Mouse (Mus musculus) midbrain, embryonic 11.5 days (tissue): ENCODE measurements around the gene Gcnt2. TPM values are rescaled to one million over a fixed set of nuclear protein-coding genes. Genes with fewer than 3 reads are reported as not detected.
A peak's percentile ranks its signal among the peaks of the same experiment; 100 is the strongest.
"Not testable (repeated sequence)": the region's sequence is repeated elsewhere in the genome, so short reads cannot be mapped to it uniquely, and the experiment has no call there.

Experiments
- ATAC-seq: fragments of 200-750 bp; cut with Nextera tagmentation; 2 replicates; pipeline ENCODE4 v1.8.0; 2017; ENCODE audit warnings: moderate TSS enrichment, moderate library complexity; ENCODE audit not compliant: low FRiP score
- DNase-seq: peaks from one replicate; pipeline ENCODE4 v3.0.0; 2015; ENCODE audit warnings: low spot score; ENCODE audit errors: missing footprints
- H3K27ac ChIP-seq: fragments of 300-500 bp; sonication (generic); 2 replicates; pipeline ENCODE4 v1.5.1; 2014; ENCODE audit warnings: low read depth, low read length
- H3K27me3 ChIP-seq: fragments of 300-500 bp; sonication (generic); 2 replicates; pipeline ENCODE4 v1.6.1; 2014; ENCODE audit warnings: mild to moderate bottlenecking, low read length, moderate library complexity, mixed read lengths; ENCODE audit not compliant: control insufficient read depth, insufficient read depth
- H3K36me3 ChIP-seq: fragments of 300-500 bp; sonication (generic); 2 replicates; pipeline ENCODE4 v1.6.1; 2014; ENCODE audit warnings: mild to moderate bottlenecking, low read length, moderate library complexity, mixed read lengths; ENCODE audit not compliant: control insufficient read depth, insufficient read depth
- H3K4me1 ChIP-seq: fragments of 300-500 bp; sonication (generic); 2 replicates; pipeline ENCODE4 v1.6.1; 2014; ENCODE audit warnings: low read length; ENCODE audit not compliant: control insufficient read depth, insufficient read depth
- H3K4me2 ChIP-seq: fragments of 300-500 bp; sonication (generic); 2 replicates; pipeline ENCODE4 v1.6.1; 2014; ENCODE audit warnings: mild to moderate bottlenecking, moderate library complexity
- H3K4me3 ChIP-seq: fragments of 300-500 bp; sonication (generic); 2 replicates; pipeline ENCODE4 v1.5.1; 2014; ENCODE audit warnings: low read depth, low read length
- H3K9ac ChIP-seq: fragments of 300-500 bp; sonication (generic); 2 replicates; pipeline ENCODE4 v1.6.1; 2014; ENCODE audit warnings: low read length
- H3K9me3 ChIP-seq: fragments of 300-500 bp; sonication (generic); 2 replicates; pipeline ENCODE4 v1.6.1; 2016; ENCODE audit warnings: low read length; ENCODE audit not compliant: control insufficient read depth
- WGBS: fragments of 180-500 bp; shearing (Covaris S2); extraction: QIAGEN DNeasy Blood & Tissue Kit; methylation state at CpG from one replicate; pipeline ENCODE4 v1.1.7; 2014; 5-methylcytosine and 5-hydroxymethylcytosine counted together
- polyA plus RNA-seq: library from polyadenylated mRNA; unstranded; fragments of >200 nt; fragmentation: Nextera tagmentation; extraction: Ambion mirVana; gene quantifications from 2 replicates; pipeline ENCODE4 v1.2.1, GENCODE M21; 2014

The Gcnt2 gene
- polyA plus RNA-seq, 1 experiment from 2014 or later, result 4.0 TPM

DNA sequence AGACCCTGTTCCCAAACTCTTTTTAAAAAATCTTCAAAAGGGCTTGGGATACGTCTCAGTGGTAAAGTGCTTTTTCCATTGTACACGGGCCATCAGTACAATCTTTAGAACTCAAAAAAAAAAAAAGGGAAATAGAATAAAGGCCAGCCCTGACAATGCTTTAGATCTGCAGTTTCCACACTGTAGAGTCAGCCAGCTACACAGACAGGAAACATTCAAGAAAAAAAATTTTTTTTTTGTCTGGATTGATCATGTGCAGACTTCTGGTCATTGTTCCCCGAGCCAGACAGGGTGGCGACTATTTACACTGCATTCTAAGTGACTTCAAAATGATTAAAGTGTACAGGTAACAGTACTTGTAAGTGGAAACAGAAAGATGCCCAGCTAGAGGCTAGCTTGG, 119.1 kb downstream of the Gcnt2 start:
- WGBS, result 79% methylated on average over 4 of the region's 4 CpGs
- no peak for ATAC-seq
- Histone ChIP-seq H3K4me3 (no peak overlapping the region), H3K4me1 (no peaks in the 10 kb centered on the region), H3K4me2 (no peak overlapping the region), H3K9ac (no peak overlapping the region), H3K36me3 (no peaks in the 10 kb centered on the region), H3K9me3 (no peaks in the 10 kb centered on the region), H3K27me3 (no peaks in the 10 kb centered on the region), H3K27ac (no peak overlapping the region)
- DNase-seq, result no peak

DNA sequence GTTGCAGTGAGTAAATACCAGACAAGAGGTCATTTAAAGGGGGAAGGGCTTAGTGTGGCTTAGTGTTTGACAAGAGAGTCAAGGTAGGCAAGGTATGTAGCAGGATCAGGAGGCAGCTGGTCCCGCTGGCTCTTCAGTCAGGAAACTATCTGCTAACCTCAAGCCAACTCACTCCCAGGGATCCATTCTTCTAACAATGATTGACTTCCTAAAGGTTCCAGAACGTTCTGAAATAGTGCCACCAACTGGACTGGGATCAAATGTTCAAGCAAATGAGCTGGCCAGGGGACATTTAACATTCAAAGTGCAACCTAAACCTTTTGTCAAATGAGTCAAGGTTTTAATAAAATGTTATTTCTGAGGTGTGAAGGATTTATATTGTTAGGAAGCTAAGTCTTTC, 119.8 kb downstream of the Gcnt2 start:
- no peak for DNase-seq
- ATAC-seq, result no peak
- 70% methylated on average over 2 of the region's 2 CpGs for WGBS
- H3K9me3 ChIP-seq, result no peaks in the 10 kb centered on the region
- no peak overlapping the region for H3K4me3 ChIP-seq
- no peaks in the 10 kb centered on the region for H3K4me1 ChIP-seq
- H3K27me3 ChIP-seq, result no peaks in the 10 kb centered on the region
- H3K27ac ChIP-seq, result no peak overlapping the region
- no peaks in the 10 kb centered on the region for H3K36me3 ChIP-seq
- H3K4me2 ChIP-seq, result no peak overlapping the region
- no peak overlapping the region for H3K9ac ChIP-seq

DNA sequence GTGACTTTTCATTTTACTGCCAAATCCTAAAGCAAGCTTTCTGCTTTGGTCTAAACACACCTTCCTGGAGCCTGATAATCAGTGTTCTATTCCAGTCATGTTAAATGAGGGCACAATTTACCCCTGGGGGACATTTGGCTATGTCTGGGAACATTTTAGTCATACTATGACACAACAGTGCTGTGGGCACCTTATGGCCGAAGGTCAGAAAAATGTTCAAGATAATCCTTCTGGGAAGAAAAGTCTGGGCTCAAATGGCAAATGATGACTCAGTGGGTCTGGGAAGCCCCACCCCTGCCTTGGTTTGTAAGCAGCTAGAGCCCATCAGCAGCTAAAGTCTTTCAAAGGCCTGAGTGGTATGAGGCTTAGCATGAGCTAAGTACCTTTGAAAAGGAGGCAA, 123.2 kb downstream of the Gcnt2 start:
- no peak overlapping the region for H3K27ac ChIP-seq
- DNase-seq, result no peak
- no peak overlapping the region for H3K4me3 ChIP-seq
- no peak for ATAC-seq
- H3K4me1 ChIP-seq, result no peaks in the 10 kb centered on the region
- H3K9me3 ChIP-seq, result no peaks in the 10 kb centered on the region
- WGBS, result 80% methylated on average over 1 of the region's 1 CpGs
- H3K9ac ChIP-seq, result no peak overlapping the region
- no peak overlapping the region for H3K4me2 ChIP-seq
- no peaks in the 10 kb centered on the region for H3K27me3 ChIP-seq
- no peaks in the 10 kb centered on the region for H3K36me3 ChIP-seq

DNA sequence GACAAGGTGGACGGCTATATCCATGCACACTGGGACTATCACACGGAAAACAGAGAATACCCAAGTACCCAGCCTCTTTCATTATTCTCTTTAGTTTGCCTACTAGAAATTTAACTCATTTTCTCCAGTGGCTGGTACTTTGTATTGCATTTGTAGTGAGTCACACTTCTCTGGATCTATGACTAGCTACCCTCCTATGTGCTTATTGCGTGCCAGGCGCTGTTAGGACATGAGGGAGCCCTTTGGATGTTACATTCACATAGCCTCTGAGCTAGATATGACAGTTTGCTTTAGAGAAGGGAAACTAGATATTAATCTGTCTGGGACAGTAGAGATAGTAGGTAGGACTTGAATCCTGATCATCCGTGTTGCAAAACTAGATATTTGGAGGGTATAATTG, 126.5 kb downstream of the Gcnt2 start:
- H3K4me2 ChIP-seq, result no peak overlapping the region
- WGBS, result 92% methylated on average over 5 of the region's 5 CpGs
- no peak overlapping the region for H3K4me3 ChIP-seq
- DNase-seq, result no peak
- ATAC-seq, result no peak
- H3K4me1 ChIP-seq, result no peaks in the 10 kb centered on the region
- H3K36me3 ChIP-seq, result no peaks in the 10 kb centered on the region
- H3K9ac ChIP-seq, result no peak overlapping the region
- no peak overlapping the region for H3K27ac ChIP-seq
- no peaks in the 10 kb centered on the region for H3K27me3 ChIP-seq
- H3K9me3 ChIP-seq, result no peaks in the 10 kb centered on the region

DNA sequence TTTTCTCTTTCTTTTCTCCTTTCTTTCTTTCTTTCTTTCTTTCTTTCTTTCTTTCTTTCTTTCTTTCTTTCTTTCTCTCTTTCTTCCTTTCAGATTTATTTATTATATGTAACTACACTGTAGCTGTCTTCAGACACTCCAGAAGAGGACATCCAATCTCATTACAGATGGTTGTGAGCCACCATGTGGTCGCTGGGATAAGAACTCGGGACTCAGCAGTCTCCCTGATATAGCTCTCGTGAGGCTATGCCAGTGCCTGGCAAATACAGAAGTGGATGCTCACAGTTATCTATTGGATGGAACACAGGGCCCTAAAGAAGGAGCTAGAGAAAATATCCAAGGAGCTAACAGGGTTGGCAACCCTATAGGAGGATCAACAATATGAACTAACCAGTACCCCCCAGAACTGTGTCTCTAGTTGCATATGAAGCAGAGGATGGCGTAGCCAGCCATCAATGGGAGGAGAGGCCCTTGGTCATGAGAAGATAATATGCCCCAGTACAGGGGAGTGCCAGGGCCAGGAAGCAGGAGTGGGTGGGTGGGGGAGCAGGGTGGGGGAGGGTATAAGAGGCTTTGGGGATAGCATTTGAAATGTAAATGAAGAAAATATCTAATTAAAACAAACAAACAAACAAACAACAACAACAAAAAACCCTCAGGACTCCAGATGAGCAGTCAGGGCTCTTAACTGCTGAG, 128.2 kb downstream of the Gcnt2 start:
- not testable (repeated sequence) for H3K9ac ChIP-seq, H3K36me3 ChIP-seq, H3K4me2 ChIP-seq, H3K9me3 ChIP-seq, H3K4me1 ChIP-seq, DNase-seq, H3K4me3 ChIP-seq, H3K27ac ChIP-seq, ATAC-seq, H3K27me3 ChIP-seq
- 65% methylated on average over 4 of the region's 4 CpGs for WGBS

DNA sequence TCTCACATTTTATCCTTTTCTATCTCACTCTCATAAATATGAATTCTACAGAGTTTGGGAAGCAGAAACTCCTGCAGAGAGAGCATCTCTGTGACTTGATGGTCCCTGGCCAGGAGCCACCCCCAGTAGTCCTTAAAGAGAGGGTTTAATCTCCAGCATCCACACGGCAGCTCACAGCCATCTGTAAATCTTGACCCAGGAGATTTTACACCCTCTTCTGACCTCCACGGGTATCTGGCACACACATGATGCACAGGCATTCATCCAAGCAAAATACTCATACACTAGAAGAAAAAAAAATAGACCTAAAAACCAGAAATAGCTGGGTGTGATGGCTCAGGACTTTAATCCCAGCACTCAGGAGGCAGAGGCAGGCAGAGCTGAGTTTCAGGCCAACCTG, 128.9 kb downstream of the Gcnt2 start:
- DNase-seq (no peak), ATAC-seq (no peak)
- no peak overlapping the region for H3K4me2 ChIP-seq
- no peaks in the 10 kb centered on the region for H3K27me3 ChIP-seq
- no peaks in the 10 kb centered on the region for H3K4me1 ChIP-seq
- H3K4me3 ChIP-seq, result no peak overlapping the region
- no peaks in the 10 kb centered on the region for H3K9me3 ChIP-seq
- no peak overlapping the region for H3K9ac ChIP-seq
- H3K36me3 ChIP-seq, result no peaks in the 10 kb centered on the region
- 76% methylated on average over 2 of the region's 2 CpGs for WGBS
- no peak overlapping the region for H3K27ac ChIP-seq

DNA sequence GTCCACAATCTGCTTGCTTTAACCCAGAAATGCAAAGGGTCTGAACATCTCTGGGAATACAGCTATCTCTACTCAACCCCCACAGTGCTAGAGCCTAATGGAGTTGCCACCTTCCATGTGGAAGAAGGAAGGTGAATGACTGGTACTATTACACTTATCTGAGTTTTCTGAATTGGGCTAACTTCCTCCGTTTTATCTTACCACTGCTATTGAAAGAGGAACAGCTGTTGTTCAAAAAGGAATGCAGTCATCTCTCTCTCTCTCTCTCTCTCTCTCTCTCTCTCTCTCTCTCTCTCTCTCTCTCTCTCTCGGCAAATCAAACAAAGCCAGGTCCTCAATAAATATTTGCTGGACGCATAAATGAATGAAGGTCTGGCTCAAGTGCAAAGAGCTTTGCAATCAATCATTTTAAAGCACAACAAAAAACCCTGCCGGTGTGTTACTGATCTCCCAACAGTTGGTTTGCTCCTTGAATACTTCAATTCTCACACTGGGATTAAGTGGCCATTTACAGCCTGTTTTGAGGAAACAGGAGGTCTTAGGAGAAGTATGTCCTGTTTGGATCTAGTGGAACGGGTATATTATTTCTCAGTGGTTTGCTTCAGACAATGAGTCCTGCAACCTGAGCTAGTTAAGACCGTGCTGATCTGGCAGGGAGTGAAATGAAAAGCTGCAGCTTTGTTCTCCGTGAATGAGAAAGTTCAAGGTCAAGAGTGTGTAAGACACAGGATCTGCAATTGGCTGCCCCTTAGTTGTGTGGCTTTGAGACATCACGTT, 135.1 kb downstream of the Gcnt2 start:
- ATAC-seq (peak; percentile 52; the same call in 1 of the 2 replicates), DNase-seq (peak; percentile 88)
- Histone ChIP-seq H3K9ac (peak overlapping the region; percentile 4; the same call in 1 of the 2 replicates), H3K4me3 (no peak overlapping the region), H3K36me3 (no peaks in the 10 kb centered on the region), H3K9me3 (no peaks in the 10 kb centered on the region), H3K27ac (no peak overlapping the region; the same call in 1 of the 2 replicates), H3K4me1 (peaks cover 6% of the 10 kb centered on the region), H3K4me2 (no peak overlapping the region), H3K27me3 (no peaks in the 10 kb centered on the region)
- WGBS, result 25% methylated on average over 8 of the region's 8 CpGs

DNA sequence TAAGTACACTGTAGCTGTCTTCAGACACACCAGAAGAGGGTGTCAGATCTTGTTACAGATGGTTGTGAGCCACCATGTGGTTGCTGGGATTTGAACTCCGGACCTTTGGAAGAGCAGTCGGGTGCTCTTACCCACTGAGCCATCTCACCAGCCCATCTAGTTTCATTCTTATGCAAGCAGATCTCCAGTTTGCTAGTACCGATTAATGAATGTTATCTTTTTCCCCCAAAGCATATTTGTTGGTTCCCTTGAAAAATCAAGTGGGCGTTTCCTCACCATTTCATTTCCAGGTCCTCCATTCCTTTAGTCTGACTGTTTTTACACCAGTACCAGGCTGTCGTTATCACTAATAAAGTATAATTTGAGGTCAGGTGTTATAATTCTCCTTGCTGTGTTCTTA, 139.0 kb downstream of the Gcnt2 start:
- WGBS, result 91% methylated on average over 5 of the region's 5 CpGs
- not testable (repeated sequence) for H3K27me3 ChIP-seq, H3K36me3 ChIP-seq, H3K4me2 ChIP-seq, H3K27ac ChIP-seq, DNase-seq, H3K9ac ChIP-seq, ATAC-seq, H3K4me3 ChIP-seq, H3K9me3 ChIP-seq
- H3K4me1 ChIP-seq, result peaks cover 13% of the 10 kb centered on the region

GRCm38 (mm10) chr13:41000140-41000925, 140.8 kb downstream of the Gcnt2 start:
- 2% methylated on average over 25 of the region's 25 CpGs for WGBS
- Histone ChIP-seq H3K36me3 (no peaks in the 10 kb centered on the region), H3K9ac (peak overlapping the region; percentile 64), H3K27me3 (no peaks in the 10 kb centered on the region), H3K9me3 (no peaks in the 10 kb centered on the region), H3K4me3 (peak overlapping the region; percentile 68), H3K4me1 (peaks cover 7% of the 10 kb centered on the region), H3K27ac (peak overlapping the region; percentile 81), H3K4me2 (peak overlapping the region; percentile 81)
- DNase-seq, result peak; percentile 92
- ATAC-seq, result peak; percentile 58
